Mouse (Mus musculus): ENCODE measurements at regions not wholly inside any gene's neighbourhood (a gene's known extent, or its start where the extent isn't known, plus 50 kb on each side); places are given as distances from the start of the nearest gene placed in this dataset.

DNA sequence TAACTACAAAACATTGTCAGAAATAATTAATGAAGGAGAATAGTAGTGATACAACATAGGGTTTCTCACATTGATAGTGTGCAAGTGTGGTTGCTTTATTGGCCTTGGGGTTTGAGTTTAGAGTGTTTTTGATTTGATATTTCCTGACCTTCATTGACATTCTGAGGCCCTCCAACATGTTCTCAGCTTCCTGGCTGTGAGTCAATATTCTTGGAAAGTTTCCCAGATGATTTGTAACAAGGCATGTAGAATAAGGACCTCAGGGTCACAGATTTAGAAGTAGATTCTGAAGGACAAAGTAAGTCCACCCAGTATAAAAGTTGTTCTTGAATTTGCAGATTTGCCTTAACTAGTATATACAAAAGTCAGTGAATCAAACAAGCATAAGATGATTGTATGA, 969.7 kb upstream of the Pcdh9 start:
- intact Hi-C loops (cut with DNase I), result no loop called here
- no peak for DNase-seq (ENCODE audit: low spot score in 2 of 2)

DNA sequence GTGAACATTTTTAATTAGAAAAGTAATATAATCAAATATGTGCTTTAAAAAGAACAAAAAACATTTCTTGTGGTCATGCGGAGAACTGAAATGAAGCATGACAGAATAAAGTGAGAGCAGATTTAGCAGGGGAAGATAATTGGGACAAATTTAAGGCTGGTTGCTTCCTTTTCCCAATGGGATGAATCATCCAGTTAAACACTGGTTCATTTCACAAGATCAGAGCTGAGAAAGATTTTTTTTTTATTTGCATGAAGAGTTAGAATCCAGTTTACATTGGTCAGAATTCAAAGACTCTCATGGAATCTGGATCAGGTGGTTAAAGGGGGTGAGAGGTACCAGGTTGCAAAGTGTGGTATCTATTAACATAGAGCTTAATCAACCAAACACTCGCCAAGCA, 978.5 kb upstream of the Pcdh9 start:
- no peak for DNase-seq (ENCODE audit: low spot score in 2 of 2)
- intact Hi-C loops (cut with DNase I), result no loop called here

DNA sequence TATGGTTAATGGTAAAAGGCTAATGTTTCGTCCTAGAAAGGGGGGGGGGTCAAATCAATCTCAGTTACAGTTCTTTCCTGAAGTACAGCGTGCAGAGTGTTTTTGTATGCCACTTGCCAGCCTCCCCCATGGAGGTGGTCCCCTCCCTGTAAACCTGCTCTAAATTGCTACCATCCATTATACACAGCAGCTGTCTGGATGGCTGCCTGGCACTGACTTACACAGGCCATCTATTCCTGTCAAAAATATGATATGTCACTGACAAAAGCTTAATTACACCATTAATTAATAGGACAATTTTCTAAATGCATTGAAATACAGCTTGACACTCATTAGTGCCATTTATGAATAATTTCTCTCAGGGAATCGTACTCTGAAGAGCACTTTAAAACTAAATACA, 995.0 kb upstream of the 4921530L21Rik start:
- DNase-seq (ENCODE audit: low spot score in 2 of 2), result no peak
- intact Hi-C loops (cut with DNase I), result no loop called here

DNA sequence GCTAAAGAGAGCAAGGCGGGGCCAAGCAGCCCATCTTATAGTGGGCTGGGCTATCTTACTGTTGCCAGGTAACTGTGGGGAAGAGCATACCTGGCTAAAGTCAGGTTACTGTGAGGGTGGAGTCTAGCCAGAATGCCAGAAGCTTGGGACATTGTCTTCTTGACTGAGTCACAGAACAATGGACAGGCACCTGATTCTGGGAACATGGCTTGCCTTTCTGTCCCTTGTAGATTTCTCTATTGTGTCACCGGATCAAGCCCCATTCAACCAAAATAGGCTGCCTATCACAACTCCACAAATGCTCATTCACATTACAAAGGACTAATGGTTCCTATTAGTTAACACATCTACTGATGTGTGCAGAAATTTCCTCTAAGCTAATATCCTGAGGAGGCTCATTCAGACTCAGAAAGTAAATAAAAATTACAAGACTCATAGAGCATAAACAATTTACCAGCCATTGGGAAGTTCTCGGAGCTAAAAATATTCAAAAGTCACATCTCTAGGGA, 985.7 kb upstream of the 4921530L21Rik start:
- DNase-seq (ENCODE audit: low spot score in 2 of 2), result no peak
- intact Hi-C loops (cut with DNase I), result no loop called here

DNA sequence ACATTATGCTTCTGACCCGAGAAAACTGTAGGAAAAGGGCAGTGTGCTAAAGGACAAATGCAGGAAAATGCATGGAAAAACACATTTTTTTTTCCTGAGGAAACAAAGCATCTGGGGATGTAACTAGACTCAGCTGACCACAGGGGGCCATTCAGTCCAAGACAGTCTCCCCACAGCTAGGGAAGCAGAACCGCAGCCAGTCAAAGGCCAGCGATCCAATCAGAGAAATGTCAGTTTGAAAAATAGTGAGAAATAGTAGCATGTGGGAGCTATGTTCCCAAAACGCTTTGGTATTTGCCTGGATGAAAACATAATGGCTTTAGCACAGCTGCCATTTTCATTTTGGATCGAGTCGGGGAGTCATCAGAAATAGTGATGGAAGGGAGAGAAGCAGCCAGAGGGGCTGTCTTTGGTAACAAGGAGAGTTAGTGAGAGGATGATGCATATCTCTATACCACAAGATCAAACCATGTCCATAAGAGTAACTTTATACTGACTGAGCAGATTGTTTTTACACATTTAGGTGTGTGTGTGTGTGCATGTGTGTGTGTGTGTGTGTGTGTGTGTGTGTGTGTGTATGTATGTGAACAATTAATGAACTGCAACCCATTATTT, 982.3 kb upstream of the 4921530L21Rik start:
- no peak for DNase-seq (ENCODE audit: low spot score in 2 of 2)
- intact Hi-C loops (cut with DNase I), result no loop called here

DNA sequence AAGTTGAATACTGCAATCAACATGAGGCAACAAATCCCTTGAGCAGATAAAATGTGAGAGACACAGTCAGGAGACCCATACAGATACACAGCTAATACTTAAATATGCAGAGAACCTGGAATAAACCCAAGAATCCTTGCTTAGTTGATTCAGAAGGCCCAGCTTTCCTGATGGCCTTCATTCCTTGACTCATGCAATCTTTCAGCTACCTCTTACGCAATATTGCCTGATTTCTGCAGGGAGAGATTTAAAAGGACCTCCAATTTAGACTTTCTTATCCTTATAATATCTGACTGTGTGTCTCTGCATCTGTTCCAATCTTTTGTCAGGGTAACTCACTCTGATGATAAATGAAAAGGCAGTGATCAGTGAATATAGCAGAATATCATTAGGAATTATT, 968.7 kb upstream of the 4921530L21Rik start:
- no peak for DNase-seq (ENCODE audit: low spot score in 2 of 2)
- intact Hi-C loops (cut with DNase I), result no loop called here

DNA sequence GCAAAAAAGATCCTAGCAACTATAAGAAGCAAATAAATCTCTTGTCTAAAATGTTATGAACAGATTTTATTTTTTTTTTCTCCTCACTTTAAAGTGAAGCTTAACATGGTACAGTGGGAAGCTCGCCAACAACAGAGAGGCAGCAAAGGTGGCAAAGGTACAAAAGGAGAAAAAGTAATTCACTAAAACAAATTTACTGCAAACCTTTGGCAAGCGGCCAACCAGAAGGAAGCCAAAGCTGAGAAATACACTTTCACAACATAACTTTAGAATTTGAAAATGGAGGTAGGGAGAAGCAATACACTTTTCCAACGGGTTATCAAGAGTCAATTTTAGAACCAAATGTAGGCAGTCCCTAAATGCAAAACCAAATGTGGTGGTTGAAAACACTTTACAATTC, 939.6 kb upstream of the 4921530L21Rik start:
- peak; percentile 0 to 20 for DNase-seq (ENCODE audit: low spot score in 2 of 2)
- intact Hi-C loops (cut with DNase I), result no loop called here
